Mouse (Mus musculus) CH12.LX (cell line): Measurements from ENCODE around the gene Htra1.

Experiments used
- CTCF ChIP-seq, 2 experiments: IDR thresholded peaks in 1 of 2; conservative IDR thresholded peaks in 1 of 2; 2 replicates each; pipeline ENCODE4 v1.5.1; 2011 to 2012; ENCODE audit warnings: low read depth in 2 of 2, low read length in 2 of 2, improper control_type of control experiment in 1 of 2, inconsistent platforms in 1 of 2, mild to moderate bottlenecking in 1 of 2, moderate library complexity in 1 of 2
- EP300 ChIP-seq: IDR thresholded peaks from 2 replicates; pipeline ENCODE4 v1.6.1; 2011; ENCODE audit warnings: low read length, improper control_type of control experiment
- HCFC1 ChIP-seq: IDR thresholded peaks from 2 replicates; pipeline ENCODE4 v1.6.1; 2012; ENCODE audit warnings: low read depth, mild to moderate bottlenecking, inconsistent platforms, low read length, improper control_type of control experiment
- POLR2A ChIP-seq: IDR thresholded peaks from 2 replicates; pipeline ENCODE4 v1.6.1; 2011; ENCODE audit warnings: low read depth, mild to moderate bottlenecking, improper control_type of control experiment, low read length
- SMC3 ChIP-seq: IDR thresholded peaks from 2 replicates; pipeline ENCODE4 v1.6.1; 2011; ENCODE audit warnings: low read depth, low read length, improper control_type of control experiment
- USF1 ChIP-seq: IDR thresholded peaks from 2 replicates; pipeline ENCODE4 v1.6.1; 2014; ENCODE audit warnings: low read depth, mild to moderate bottlenecking, inconsistent platforms, low read length, improper control_type of control experiment

DNA sequence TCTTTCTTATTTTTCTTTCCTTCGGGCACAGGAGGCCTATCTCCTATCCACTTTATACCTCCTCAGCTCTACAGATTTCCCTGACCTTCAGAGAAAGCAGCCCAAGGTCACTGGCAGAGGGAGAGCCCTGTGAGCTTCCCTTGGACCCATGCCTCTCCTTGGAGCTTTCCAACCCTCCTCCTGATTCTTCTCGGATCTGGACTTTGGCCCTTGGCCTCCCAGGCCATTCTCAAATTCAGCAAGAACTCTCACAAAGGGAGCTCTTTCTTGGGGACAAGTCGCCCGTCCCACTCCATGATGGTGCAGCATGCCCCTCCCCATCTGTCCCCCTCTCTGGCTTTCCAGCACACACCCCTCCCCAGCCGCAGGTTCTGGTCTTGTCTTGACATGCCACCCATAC, 15.1 kb downstream of the Htra1 start:
- no peak for TF ChIP-seq USF1
- TF ChIP-seq POLR2A: no peak
- no peak for TF ChIP-seq HCFC1
- no peak for TF ChIP-seq EP300
- TF ChIP-seq CTCF (conservative IDR thresholded peaks at IDR 0.05 in 1 of 2, IDR thresholded peaks at IDR 0.05 in 1 of 2; ENCODE audit: low read depth in 2 of 2, low read length in 2 of 2): no peak
- TF ChIP-seq SMC3: no peak
